Mouse (Mus musculus): ENCODE results near the gene Nod2.

Nod2 gene

DNA sequence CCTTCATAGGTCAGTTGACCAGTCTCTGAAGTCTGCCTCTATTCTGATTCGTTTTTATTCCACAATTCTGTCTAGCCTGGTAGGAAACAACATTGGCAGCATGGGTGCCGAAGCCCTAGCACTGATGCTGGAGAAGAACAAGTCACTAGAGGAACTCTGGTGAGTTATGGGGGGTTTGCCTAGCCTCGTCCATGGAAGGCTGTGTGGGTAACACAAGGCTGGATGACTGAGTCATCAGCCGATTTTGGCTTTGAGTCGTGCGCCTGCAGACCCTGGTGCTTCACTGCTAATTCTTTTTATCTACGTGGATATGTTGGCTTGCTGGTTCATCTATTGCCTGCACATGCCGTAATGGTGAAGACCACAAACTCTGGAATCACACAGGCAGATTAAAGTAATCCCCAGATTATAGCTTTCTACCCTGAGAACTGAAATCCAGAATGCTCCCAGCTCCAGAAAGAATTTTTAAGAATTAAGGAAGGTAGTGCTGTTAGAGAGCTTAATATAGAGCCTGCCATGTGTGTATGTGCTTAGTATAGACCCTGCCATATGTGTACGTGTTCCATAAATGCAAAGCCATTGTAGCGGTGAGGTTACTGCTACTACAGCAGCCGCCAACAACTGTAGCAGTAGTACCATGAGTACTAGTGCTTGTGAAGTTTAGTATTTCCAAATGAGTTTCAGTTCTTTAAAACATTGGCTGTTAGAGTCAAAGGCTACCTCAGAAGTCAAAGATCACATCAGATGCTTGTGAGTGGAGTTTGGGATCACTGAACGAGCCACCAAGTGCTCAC is 28.5 kb downstream of the Nod2 start:
- DNase-seq (ENCODE audit: low spot score in 2 of 2) = no peak

DNA sequence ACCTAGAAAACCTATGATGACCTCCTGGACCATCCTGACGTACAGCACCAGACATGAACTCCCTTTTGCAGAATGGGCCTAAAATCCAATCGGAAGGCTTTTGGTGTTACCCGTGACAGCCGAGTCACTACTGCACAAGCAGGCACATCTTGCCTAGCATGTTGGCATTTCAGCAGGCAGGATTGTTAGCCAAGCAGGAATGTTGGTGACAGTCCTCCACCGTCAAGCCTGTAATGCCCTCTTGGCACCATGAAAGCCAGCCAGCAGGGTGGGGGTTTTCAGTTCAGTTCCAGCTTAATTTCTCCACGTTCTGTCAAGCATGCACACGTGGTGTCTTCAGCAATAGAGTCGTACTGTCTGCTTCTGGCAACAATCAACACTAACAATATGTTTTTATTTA is 30.0 kb downstream of the Nod2 start:
- no peak for DNase-seq (ENCODE audit: low spot score in 2 of 2)

DNA sequence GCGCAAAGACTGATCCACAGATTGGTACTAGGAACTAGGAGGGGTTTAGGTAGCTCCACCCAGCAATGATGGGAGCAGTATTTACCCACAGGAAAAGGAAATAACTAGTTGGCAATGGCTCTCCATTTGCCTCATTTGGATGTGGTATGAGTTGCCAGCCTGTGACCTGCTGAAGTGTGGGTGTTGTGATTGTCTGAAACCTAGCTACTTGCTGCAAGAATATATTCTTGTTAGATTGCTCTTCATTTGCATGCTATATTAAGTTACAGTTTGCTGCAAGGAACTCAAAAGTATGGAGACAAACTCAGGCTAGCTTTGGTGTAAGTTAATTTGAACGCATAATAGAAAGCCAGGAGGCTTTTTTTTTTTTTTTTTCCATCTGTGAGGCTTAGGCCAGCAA is 33.5 kb downstream of the Nod2 start:
- DNase-seq (ENCODE audit: low spot score in 2 of 2) = peak in 1 of 2 experiments; percentile 48

DNA sequence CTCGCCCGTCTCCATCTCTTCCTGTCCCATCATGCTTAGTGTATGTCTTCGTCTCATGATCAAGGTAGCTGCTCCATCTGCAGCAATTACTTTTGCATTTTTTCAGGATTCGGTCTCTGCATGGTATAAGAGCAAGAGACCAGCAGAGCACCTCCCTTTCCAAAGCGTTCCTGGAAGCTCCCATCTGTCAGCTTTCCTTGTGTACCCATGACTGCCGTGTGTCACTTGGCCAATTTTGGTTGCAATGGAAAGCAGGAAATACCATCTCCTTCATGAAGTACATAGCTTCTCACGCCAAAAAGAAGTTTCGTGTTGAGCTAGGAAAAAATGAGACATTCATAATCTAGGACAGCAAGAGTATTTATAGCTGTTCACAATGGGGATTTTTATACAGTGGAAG is 33.9 kb downstream of the Nod2 start:
- DNase-seq (ENCODE audit: low spot score in 2 of 2) = no peak

DNA sequence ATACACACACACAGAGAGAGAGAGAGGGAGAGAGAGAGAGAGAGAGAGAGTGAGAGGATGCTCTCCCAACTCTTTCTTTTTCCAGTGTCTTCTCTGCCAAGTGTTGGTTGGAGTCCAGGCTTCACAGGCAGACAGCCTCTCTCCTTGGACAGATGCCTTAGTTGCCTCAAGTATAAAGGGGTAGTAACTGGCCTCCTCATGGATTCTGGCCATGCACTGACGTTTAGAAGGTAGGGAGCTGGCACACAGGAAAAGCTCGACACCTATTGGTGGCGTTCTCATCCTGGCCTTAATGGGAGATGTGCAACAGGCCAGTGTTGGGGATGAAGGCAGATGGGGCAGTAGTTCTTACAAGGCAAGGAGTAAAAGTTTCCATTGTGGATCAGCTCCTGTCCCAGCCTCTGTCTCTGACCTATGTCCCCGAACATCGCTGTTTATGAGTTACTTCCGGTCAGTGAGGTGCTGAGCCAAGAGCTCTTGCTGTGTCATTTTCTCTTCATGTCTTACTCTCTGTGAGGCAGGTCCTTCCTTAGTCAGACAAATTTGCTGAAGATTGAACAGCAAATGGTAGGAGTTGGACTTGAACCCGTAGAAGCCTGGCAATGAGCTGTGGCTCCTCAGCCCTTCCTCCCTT is 36.7 kb downstream of the Nod2 start:
- no peak for DNase-seq (ENCODE audit: low spot score in 2 of 2)

DNA sequence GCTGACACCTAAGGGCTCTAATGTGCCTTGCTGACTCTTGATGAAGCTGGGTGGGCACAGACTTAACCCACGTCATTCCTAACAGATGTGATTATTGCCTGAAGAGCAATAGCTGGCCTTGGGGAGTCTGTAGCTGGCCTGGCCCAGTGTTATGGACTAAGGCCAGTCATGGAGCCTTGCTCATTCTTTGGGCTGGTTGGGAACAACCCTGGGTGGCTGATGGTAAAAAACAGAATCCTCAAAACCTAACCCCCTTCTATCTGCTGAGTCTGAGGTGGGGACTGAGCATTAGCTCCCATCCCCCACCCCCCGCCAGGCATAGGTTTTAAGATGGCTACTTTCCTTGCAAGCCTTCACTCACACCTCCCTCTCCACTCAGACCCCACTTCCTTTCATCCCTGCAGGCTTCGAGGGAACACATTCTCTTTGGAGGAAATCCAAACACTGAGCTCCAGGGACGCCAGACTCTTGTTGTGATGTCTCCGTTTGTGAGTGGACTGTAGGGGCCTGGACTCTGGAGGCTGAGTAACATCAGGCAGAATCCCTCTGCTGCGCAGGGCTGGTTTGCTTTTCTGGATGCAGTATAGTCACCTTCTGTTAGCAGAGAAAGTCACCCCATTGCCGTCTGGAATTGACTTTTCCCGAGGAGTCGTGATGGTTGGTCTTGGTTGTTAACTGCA is 39.3 kb downstream of the Nod2 start:
- no peak for DNase-seq (ENCODE audit: low spot score in 2 of 2)

DNA sequence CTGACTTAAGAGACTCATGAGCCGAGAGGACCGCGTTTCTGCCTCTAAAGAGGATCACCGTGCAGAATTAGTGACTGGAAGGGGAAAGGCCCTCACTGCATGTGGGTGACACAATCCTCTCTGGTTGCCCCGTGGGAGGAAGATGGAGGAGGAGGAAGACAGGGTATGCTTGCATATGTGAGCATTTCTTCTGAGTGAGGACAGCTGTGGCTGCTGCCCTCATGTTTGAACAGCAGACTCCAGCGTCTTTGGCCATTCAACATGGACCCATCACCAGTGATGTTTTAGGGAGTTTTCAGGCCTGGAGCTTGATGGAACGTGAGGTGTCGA is 39.8 kb downstream of the Nod2 start:
- DNase-seq (ENCODE audit: low spot score in 2 of 2) = no peak

DNA sequence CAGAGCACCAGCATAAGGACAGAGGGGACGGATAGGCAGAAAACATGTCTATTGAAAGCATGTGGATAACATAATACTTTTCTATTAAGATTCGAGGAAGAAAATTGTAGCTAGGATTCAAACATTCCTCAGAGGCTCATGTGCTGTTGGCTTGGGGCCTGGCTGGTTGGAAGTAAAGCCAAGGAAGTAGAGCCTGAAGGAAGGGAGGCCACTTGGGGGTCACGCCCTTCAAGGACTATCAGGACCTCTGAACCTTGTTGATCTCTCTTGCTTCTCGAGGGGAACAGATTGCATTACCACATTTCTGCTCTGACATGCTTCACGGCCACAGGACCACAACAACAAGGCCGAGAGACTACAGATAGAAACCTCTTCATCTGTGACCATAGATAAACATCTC is 42.0 kb downstream of the Nod2 start:
- DNase-seq (ENCODE audit: low spot score in 2 of 2) = no peak

DNA sequence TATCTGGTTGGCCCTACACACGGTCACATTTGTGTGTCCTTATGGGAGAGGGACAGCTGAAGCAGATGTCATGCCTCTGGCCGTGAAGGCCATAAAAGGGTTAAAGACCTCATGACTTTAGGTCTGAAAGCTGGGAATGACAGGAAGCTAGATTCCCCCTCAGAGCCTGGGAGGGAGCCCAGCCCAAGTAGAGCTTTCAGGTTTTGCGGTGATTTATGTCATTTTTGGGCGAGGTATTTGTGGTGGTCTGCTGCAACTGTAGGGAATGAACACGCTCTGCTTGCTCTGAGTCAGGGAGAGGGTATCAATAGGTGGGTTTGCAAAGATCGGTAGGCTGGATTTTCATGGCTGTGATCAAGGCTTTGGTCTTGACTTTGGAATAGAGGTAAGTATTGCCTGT is 42.8 kb downstream of the Nod2 start:
- no peak for DNase-seq (ENCODE audit: low spot score in 2 of 2)

DNA sequence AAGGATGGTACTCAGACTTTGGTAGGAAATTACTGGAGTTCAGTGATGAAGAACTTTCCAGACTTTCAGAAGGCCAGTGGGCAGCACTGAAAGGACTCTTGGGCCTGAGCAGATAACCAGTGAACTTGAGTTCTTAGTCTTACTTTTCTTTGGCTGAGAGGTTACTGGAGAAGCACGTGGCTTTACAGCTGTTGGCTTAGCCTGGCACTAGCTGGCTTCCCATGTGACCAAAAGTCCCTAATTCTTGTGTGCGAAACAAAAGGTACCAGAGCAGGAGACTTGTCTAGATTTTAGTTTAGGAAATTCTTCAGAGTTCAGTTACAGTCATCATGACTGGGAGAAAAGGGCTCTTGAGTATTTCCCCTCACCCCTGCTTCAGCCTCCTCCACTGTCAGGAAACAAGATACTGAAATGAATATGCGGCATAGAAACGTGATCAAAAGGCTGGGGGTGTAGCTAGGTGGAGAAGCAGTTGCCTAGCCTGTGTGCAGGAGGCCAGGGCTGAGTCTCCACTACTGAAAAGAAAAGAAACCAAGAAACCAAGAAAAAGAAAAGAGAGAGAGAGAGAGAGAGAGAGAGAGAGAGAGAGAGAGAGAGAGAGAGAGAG is 44.3 kb downstream of the Nod2 start:
- no peak for DNase-seq (ENCODE audit: low spot score in 2 of 2)

DNA sequence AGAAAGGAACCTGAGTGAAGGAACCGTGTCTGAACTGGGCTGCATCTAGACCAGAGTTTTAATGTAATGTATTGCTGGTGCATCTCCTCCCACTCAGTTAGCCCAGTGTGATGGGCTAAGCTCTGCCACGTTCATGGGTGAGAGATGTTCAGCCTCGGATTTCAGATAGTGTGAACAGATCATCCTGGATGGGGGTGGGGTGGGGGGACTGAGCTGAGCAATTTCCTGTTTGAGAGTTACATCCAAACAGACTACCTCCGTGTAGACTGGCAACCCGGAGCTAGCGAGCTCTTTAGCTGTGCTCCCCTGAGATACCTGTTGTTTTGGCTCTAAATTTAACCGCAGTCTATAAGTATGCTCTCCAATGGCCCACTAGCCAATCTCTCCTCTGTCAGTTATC is 44.8 kb downstream of the Nod2 start:
- no peak for DNase-seq (ENCODE audit: low spot score in 2 of 2)

DNA sequence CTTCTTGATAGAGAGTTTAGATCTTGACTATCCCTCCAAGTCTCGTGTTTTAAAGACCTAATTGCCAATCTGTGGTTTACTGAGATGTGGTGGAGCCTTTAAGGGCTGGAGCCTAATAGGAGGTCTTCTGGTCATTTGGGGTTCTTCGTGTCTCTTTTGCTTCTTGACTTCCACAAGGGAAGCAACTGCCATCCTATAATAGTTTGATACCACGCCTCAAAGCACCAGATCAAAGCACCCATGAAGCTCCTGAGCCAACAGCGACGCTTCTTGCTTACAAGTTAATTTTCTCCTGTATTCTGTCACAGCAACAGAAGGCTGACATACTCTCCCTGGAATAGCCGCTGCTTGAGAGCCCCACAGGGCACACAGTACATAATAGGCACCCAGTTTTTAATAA is 45.8 kb downstream of the Nod2 start:
- DNase-seq (ENCODE audit: low spot score in 2 of 2) = no peak

DNA sequence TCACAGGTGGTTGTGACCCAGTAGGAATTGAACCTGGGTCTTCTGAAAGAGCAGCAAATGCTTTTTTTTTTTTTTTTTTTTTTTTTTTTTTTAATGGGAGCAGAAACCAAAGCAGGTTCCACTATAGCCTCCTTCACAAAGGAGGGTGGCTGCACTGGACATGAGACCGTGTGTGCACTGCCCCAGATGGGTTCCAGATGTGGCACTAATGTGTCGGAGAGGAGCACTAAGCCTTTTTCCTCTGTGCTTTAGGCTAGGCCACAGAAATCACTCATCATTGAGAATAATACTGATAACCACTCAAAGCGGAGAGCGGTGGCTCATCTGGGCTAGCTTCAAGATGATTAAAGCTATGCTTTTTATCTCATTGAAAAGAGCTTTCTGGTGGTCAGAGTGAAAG is 46.3 kb downstream of the Nod2 start:
- no peak for DNase-seq (ENCODE audit: low spot score in 2 of 2)

DNA sequence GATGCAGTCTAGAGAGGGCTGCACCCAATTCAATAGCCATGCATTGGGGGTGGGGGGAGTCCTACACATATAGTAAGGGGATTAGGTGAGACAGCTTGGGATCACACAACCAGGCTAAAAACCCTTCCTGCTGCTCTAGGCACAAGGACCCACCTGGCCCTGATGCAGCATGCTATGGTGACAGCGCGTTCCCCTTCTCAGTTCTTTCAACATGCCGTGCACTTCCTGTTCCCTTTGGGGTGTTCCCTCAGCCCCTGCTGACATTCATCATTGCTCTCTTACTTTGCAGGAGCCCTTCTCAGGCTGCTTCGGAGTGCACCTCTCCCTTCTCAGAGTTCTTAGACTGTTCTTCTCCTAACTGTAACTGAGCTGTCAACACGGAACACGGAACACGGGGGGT is 47.2 kb downstream of the Nod2 start:
- no peak for DNase-seq (ENCODE audit: low spot score in 2 of 2)

DNA sequence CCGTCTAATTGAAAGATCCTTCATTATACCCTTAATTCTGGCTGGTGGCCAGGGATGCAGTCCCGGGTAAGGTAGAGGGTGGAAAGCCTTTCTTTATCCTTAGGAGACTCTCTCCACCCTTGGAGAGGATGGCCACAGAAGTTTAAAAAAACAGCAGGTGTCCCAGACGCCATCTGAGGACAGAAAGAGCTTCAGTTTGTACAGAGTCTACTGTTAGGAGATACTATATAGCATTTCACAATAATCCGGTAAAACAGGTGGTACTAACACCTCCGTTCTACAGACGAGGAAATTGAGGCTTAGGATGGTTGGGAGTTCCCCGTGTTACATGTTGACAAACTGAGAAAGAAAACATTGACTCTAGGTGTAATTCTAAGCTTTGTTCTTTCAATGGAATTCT is 49.1 kb downstream of the Nod2 start:
- no peak for DNase-seq (ENCODE audit: low spot score in 2 of 2)

DNA sequence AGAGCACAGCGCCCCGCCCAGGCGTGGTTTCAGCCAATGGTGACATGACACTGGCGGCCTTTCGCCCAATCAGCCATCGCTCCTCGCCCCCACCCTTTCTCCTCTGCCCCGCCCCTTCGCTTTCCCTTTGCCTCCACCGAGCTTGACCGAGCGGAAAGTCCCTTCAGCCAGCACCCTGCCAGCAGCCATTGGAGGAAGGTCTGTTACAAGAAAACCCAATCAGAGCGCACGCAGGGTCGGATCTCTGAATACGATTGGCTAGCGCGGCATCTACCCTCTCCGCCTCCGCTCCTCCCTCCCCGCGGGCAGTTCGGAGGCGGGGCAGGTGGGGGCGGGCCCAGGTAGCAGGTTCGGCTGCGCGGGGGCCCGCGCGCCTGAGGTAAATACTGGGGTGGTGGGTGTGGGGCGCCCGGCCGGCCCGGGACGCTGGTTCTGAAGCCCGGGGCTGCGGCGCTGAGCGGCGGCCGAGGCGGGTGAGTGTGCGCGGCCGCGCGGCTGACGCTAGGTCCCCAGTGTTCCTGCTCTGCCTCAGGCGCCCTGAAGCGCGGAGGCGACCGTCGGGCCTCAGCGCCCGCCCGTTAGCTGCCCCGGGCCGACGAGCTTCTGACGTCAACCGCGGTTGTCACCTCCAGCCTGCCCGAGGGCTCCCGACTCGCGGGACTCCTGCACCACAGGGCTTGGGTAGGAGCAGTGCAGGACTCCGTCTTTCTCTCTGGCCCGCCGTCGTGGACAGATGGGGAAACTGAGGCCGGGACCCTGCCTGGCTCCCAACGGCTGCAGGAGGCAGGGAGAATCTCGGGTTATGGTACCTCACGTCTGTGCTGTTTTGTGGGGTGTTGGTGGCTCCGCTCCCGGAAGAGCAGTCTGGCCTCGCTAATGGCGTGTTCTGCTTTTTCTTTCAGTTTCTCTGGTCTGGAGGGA is 49.9 kb downstream of the Nod2 start, which contains the start of gene Cyld:
Gene Cyld, plus strand, starts transcription at position 308 of the 921 bp plus-strand sequence.
- DNase-seq (ENCODE audit: low spot score in 2 of 2) = peak; percentile 98 to 99

DNA sequence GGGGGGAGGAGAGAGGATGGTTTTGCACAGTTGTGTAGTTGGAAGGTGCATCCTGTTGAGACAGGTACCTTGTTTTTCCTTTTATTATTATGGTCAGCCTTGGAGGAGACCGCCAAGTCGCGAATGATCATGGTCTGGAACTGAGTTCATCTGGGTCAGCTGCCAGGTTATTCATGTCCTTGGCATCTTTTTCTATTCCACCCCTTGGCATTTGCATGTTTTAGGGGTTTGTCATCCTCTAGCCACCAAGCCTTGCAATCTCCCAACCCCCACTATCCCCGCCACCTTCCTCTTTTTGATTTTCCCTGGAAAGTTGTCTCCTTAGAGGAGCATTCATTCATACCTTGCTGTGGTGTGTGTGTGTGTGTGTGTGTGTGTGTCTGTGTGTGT is 50.5 kb downstream of the Nod2 start:
- DNase-seq (ENCODE audit: low spot score in 2 of 2) = no peak

DNA sequence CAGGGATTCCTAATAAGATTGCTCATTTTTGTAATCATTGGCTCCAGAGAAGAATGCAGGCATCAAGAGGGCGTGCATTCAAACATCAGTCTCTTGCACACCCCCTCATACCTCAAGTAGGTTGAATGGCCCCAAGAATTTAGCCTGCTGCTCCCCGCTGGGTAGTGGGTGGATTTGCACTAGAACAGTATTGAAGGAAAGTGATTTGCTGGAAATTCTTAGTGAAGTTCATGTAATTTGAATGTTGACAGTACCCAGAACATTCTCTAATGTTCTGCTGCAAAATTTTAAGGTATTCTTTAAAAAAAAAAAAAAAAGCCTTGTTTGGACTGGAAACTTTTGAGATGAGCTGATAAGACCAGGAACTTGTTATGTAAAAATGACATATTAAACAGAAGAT is 50.9 kb downstream of the Nod2 start:
- no peak for DNase-seq (ENCODE audit: low spot score in 2 of 2)

DNA sequence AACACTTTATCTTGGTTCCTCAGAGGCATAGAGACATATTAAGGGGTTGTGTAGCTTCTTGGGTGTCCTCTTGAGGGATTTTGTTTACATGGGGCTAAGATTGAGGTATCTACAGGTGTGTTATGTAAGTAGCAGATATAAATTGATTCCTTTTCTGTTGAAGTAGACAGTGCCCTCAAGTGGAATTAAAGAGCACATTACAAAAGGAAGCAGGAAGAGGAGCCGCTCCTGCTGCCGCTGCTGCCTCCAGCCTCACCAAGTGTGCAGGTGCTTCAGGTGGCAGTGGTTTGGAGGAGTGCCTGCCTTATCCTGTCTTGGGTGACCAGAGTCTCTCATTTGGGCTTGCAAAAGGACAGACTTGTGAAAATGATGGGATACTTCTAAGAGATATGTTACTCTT is 54.5 kb downstream of the Nod2 start:
- no peak for DNase-seq (ENCODE audit: low spot score in 2 of 2)

DNA sequence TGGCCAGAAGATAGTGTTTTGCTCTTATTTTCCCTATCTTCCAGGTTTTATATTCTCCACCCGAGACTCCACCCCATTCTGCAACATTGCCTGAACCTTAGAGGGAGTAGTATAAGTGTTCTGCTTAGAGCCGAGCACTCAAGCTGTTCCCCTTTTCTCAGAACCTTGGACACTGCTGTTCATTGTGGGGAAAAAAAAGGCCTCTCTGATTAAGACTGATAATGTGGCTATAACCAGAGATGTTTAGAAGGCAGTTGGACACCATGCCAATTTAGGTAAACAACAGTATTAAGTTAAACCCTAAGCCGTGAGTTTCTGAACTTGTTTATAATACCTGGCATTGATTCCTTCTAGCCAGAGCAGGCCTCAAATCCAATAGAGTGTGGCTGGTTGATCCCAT is 55.7 kb downstream of the Nod2 start:
- no peak for DNase-seq (ENCODE audit: low spot score in 2 of 2)

DNA sequence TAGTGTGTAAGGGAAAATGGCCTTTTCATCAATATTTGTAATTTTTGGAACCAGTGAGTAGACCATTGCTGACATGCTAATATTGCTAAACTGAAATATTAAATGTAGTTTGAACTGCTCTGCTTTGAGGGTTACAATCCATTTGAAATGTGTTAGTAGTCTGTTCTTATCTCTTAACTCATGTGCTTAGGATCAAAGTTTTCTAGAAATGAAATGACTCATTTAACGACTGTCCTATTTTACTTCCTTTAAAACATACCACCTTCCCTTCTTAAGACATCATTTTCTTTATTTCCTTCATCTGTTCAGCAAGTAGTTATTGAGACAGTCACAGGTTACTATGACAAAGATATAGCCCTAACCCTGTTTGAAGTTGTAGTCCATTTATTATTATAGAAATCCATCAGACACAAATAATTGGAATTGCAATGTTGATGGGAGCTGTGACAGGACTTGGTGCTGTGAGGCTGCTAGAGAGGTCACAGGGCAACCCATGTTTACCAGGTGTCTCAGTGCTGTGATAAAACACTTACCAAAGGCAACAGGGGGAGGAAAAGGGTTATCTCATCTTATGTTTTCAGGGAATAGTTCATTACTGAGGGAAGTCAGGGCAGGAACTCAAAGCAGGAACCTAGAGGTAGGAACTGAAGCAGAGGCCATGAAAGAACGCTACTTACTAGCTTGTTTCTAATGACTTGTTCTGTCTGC is 76.3 kb downstream of the Nod2 start:
- DNase-seq (ENCODE audit: low spot score in 2 of 2) = no peak
